Mouse (Mus musculus) heart, postnatal 14 days (tissue): ENCODE results near the gene Gm20388. TPM values are rescaled to one million over a fixed set of nuclear protein-coding genes. Genes with fewer than 3 reads are reported as not detected.
"Not testable (repeated sequence)": the region's sequence is repeated elsewhere in the genome, so short reads cannot be mapped to it uniquely, and the experiment has no call there.

Source experiments
- DNase-seq, 2 experiments: peaks; one replicate each; pipeline ENCODE4 v3.0.0; 2021 to 2022
- intact Hi-C: fragments of 180-260 bp; cut with DNase I; formaldehyde crosslinking; loops from one replicate; pipeline ENCODE4 v1.15.1; 2025
- total RNA-seq, 2 experiments: library from RNA; stranded (reverse); gene quantifications; 2 replicates each; pipeline ENCODE4 v1.2.3; 2021

Gm20388 gene
- total RNA-seq, 2 experiments from 2014 or later, result 0.24 TPM; not detected in 1

GRCm38 (mm10) chr8:122306660-122307399, 2396.2 kb downstream of the Gm20388 start:
- intact Hi-C loops, result no loop called here
- no peak for DNase-seq

GRCm38 (mm10) chr8:122307836-122308235, 2397.2 kb downstream of the Gm20388 start:
- no peak for DNase-seq
- intact Hi-C loops, result no loop called here

- intact Hi-C loops, result no loop called here
- DNase-seq, result no peak
Observed at GRCm38 (mm10) chr8:122309272-122309671, 2398.6 kb downstream of the Gm20388 start.

DNA sequence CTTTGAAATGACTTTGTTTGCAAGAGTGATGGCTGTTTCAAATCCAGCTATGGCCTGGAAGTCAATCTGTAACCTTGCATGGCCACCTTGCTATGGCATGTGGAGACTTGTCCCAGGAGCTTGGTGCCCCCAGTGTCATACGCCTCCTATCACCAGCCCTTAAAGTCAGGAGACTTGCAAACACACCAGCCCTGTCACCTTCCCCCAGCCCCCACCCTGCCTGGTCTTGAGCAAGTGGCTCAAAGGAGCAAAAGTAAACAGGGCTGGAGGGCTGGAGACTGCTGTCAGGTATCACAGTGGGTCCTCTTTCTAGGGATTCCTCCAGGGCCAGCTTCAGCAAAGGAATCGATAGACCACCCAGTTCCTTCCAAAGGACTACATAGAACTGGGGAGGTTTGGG, 2400.5 kb downstream of the Gm20388 start:
- intact Hi-C loops, result no loop called here
- DNase-seq, result no peak

- intact Hi-C loops, result no loop called here
- no peak for DNase-seq
Observed at GRCm38 (mm10) chr8:122312553-122312952, 2401.9 kb downstream of the Gm20388 start.

DNA sequence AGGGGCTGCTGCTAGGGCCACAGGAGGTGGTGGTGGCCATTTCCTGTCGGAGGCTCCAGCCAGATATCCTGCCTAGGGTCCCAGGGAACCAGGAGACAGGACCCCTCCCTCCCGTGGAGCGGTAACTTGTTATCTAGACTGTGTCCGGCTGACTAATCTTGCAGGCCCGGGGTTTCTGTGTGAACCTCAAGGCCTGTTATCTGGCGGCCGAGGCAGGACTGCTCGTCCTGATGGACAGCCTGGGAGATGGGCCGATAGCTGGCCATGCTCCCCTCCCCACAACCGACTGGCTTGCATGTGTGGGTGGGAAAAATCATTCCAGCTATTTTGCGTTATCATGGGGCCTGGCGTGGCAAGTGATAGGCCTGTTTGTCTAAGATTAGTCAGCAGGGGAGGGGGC, 2402.7 kb downstream of the Gm20388 start:
- no peak for DNase-seq
- intact Hi-C loops, result no loop called here

GRCm38 (mm10) chr8:122314899-122315496, 2404.4 kb downstream of the Gm20388 start:
- intact Hi-C loops, result no loop called here

DNA sequence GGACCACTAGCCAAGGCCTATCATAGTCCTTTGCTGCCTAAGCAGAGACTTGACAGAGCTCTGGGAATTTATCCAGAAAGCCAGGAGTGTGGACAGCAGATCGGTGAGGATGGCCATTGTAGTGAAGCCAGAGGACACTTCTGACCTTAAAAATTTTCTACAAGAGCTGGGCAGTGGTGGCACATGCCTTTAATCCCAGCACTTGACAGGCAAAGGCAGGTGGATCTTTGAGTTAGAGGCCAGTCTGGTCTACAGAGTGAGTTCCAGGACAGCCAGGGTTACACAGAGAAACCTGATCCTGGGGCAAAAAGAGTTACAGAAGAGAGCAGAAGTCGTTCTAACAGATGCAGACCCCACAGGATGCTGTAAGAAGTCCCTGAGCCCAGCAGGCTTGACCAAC, 2405.8 kb downstream of the Gm20388 start:
- intact Hi-C loops, result no loop called here
- no peak for DNase-seq

More at GRCm38 (mm10) chr8:122314899-122315496, 2404.4 kb downstream of the Gm20388 start:
- DNase-seq, result peak in 1 of 2 experiments; percentile 53

- no peak for DNase-seq
- intact Hi-C loops, result no loop called here
Observed at GRCm38 (mm10) chr8:122317918-122318475, 2407.4 kb downstream of the Gm20388 start.

DNA sequence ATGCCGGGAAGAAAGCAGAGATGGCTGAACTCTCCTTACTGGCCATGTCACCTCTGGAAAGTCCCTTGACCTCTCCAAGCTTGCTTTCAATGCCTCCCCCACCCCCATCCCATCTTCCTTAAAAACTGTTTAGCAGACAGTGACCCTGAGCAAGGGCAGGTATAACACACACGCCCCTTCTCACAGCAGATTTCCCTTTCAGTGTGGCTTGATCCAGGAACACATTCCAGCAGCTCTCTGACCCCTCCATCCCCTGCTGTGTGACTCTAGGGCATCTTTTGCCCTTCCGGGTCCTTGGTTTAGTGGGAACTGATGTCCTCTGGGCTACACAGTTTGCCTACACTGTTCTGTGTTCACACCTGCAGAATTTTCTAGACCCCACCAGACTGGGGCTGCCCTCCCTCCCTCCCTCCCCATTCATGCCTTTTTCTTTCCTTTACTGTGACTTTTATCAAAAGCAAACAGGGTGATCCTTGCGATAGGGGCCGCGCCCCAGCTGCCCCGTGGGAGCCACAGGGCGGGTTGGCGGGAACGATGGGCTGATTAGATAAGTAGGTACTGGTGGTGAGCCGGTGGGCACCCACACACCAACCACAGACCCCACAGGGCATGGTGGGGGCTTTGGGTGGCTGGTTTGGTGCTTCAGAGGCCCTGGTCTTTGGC, 2408.5 kb downstream of the Gm20388 start:
- intact Hi-C loops, result no loop called here
- DNase-seq, result no peak

GRCm38 (mm10) chr8:122319708-122320075, 2409.1 kb downstream of the Gm20388 start:
- intact Hi-C loops, result no loop called here
- DNase-seq, result no peak

DNA sequence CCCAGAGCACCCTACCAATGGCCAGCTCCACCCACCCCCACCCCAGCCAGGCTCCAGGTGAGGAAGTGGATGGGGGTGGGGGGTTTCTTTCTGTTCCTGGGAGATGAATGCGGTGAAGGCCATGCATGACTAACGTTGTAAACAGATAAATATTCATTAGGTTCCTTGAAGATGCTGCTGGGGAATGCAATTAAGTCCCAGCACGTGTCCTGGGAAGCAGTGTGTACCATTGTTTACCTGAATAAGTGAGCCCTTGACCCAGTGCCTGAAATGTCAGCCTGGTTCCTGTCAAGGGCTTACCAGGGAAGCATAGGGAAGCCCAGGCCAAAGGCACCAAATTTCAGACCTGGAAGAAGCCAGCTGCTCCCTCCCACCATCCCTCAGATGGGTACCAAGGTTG, 2409.9 kb downstream of the Gm20388 start:
- DNase-seq, result no peak
- intact Hi-C loops, result no loop called here

DNA sequence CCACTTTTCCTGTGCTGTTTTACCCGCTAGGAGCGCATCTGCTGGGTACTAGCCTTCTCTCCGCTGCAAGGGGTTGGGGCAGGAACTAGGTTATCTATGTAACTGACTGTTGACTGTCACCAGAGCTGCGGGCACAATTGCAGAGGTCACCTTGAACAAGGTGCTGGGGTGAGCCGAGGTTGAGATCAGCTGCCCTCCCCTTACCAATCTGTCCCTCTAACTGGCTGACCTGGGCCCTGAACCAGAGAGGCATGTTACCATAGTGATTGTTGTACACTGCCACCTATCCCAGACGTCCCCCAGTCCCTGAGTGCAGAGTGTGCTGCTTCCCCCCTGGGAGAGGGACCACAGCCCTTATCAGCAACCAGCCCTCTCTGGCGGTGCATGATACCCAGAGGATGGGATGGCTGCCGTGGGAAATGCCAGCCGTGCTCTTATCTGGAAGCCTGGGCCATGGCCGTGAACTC, 2410.8 kb downstream of the Gm20388 start:
- DNase-seq, result no peak
- intact Hi-C loops, result no loop called here

- intact Hi-C loops, result loop anchor here (2.0 kb wide), 1 partner anchor 37 kb away; no protein-coding TSS in a partner anchor
- no peak for DNase-seq
Observed at GRCm38 (mm10) chr8:122322126-122322525, 2411.5 kb downstream of the Gm20388 start.

- intact Hi-C loops, result loop anchor here (2.0 kb wide), 1 partner anchor 38 kb away; no protein-coding TSS in a partner anchor
- no peak for DNase-seq
Observed at GRCm38 (mm10) chr8:122322792-122323191, 2412.2 kb downstream of the Gm20388 start.

- intact Hi-C loops, result loop anchor here (2.0 kb wide), 1 partner anchor 39 kb away; no protein-coding TSS in a partner anchor
- DNase-seq, result not testable (repeated sequence)
Observed at GRCm38 (mm10) chr8:122323951-122324402, 2413.3 kb downstream of the Gm20388 start.

DNA sequence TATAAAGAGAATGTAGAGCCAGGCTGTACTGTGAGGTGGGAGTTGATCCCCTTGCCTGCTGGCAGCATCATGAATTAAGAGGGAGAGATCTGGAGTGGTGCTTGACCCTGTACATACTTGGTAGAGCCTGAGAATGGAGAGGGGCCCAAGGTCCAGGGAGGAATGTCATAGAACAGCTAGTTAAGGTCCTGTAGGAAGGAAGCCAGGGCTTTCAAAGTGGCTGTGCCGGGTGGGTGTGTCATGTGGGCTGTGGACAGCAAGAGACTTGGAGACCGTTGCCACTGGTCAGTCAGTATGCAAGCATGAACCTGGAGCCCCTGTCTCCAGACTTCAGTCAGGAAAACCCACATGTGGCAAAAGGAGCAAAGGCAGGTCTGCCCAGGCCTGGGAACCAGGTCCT, 2414.6 kb downstream of the Gm20388 start:
- intact Hi-C loops, result no loop called here
- no peak for DNase-seq

GRCm38 (mm10) chr8:122326114-122326542, 2415.5 kb downstream of the Gm20388 start:
- intact Hi-C loops, result no loop called here
- no peak for DNase-seq

GRCm38 (mm10) chr8:122329072-122329471, 2418.4 kb downstream of the Gm20388 start:
- DNase-seq, result no peak
- intact Hi-C loops, result no loop called here

GRCm38 (mm10) chr8:122329553-122330239, 2419.1 kb downstream of the Gm20388 start:
- DNase-seq, result no peak
- intact Hi-C loops, result loop anchor here (5.0 kb wide), 1 partner anchor 352 kb away; no protein-coding TSS in a partner anchor
